Mouse (Mus musculus): ENCODE results near the gene Gstt2.
A peak's percentile ranks its signal among the peaks of the same experiment; 100 is the strongest.

The Gstt2 gene

GRCm38 (mm10) chr10:75823782-75824181, 13.4 kb downstream of the Gstt2 start:
- no peak for DNase-seq

DNA sequence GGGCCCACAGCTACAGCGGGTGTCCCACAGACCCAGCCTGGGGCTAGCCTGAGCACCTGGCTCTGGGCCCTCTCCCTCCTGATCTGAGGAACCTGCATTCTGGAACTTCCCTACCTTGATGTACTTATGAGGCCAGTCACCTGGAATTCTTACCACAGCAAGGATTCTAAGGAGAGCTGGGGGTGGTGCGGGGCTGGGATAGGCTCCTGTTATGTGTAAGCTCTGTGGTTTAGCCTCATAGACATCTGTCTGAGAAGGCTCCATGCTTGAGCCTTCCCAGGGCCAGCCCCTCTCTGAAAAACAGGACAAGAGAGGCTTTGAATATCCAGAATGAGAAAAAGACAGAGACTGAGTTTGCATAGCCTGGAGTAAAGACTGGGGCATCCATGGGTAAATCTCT, 14.8 kb downstream of the Gstt2 start, which contains the start of gene Gstt4:
TSS of gene Gstt4 (minus strand) at position 101 of the 400 bp plus-strand sequence.
- DNase-seq: no peak

- no peak for DNase-seq
Observed at GRCm38 (mm10) chr10:75819882-75820281, 17.3 kb downstream of the Gstt2 start.

- no peak for DNase-seq
Observed at GRCm38 (mm10) chr10:75818641-75819040, 18.6 kb downstream of the Gstt2 start.

DNA sequence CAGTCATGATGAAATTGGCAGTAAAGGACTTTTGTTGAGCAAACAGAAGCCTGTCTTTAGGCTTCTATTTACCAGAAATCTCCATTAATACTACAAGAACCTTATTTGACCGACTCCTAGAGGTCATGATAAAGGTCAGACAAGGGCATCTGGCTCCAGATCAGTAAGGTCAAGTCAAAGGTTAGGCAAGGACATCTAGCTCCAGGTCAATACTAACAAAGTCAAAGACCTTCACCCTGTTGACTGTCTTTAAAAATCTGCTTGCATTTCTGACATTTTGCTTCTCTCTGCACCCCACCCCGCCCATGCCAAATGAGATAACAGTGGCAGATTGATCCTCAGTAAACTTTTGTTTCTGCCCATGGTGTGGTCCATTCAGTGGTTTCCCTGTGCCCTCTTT, 33.0 kb downstream of the Gstt2 start:
- no peak for DNase-seq

DNA sequence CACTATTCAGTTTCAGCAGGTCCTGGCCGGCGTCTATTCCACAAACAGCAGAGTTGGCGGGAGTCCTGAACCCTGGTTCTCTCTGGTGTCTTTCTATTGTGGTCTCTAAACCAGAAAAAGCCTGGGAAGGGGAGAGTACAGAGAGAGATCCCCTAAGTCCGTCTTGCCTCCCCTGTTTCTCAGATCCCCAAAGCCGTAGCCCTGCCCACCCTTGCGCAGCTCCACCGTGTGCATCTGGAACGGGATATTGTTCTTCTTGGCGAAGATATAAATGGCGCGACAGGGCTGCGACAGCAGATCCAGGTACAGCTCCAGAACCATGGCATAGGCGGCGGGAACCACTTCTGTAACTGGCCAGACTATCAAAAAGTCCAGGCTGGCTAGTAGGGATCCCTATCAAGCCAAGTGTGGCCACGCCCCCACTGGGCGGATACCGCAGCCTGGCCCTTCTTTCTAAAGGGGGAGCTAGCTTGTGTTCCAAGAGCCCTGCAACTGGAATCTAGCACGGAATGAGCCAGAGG, 39.0 kb downstream of the Gstt2 start, which contains the start of gene Gstt1:
TSS of gene Gstt1 (minus strand) at position 409 of the 521 bp plus-strand sequence.
- DNase-seq: peak; percentile 68

DNA sequence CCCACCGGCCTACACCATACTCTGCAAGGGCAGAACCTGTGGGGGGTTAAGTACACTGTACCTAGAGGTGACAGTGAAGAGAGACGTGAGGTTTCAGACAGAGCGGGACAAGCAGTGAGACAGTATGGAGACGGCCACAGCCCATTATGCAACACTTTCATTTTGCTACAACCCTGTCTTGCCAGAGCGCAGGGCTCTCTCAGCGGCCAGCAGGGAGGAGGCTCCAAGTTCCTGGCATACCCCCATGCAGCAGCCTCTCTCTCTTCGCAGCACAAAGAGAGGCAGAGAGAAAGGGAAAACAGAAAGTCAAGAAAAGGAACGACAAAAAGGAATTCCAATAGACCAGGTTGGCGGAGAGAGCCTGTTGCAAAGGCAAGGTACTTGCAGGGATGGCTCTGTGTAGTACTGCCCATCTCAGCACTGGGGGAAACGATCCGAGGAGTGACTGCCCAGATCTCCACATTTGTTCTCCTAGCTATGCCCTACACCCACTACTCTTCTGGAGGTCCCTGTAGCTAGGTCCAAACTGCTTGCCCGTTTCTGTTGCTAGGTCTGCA, 39.5 kb downstream of the Gstt2 start:
- peak; percentile 69 for DNase-seq

DNA sequence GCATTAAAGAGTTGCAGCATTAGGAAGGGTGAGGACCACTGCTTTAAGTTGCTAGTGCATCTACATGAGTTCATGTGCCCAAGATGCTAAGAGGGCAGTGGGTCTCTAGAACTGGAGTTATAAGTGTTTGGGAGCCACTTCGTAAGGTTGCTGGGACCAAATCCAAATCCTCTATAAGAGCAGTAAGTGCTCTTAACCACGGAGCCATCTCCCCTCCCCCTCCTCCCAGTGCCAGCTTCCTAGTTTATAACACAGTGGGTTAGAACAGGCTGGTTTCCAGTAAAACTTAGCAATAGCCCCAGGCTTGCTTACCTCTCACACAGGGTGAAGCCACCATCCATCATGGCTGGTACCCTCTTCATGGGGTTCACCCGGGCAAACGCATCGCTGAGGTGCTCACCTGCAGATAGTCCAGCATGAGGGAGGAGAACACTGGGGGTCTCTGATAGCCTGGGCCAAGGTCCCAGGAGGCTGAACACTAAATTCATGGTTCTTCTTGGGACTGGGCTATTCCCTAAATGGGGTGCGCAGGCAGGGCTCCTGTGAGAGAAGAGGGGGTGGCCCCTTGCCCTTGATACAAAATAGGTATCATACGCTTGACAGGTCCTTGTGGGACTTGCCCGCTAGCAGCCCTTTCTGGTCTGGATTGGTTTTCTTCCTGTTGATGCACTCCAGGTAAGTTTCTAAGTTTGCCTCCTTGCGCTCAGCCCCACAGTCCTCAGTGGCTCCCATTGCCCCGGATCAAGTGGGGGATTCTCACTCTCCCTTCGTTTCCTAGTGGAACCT, 40.3 kb downstream of the Gstt2 start:
- no peak for DNase-seq

DNA sequence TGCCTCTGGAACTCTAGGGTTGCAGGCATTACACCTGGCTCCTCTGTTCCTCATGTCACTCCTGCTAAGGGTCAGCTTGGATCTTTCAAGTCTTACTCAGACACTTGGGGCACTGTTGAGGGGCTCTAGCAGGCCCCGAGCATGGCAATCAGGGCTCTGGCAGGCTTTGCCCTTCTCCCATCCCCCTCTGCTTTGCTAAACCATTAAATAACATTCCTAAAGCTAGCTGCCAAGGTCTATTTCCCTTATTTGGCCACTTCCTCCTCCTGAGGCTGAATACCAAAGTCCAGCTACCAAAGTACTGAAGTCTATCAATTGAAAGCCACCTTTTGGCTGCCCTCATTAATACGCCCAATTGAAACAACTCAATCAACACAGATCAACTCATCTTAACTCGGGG, 42.3 kb downstream of the Gstt2 start:
- DNase-seq: no peak

DNA sequence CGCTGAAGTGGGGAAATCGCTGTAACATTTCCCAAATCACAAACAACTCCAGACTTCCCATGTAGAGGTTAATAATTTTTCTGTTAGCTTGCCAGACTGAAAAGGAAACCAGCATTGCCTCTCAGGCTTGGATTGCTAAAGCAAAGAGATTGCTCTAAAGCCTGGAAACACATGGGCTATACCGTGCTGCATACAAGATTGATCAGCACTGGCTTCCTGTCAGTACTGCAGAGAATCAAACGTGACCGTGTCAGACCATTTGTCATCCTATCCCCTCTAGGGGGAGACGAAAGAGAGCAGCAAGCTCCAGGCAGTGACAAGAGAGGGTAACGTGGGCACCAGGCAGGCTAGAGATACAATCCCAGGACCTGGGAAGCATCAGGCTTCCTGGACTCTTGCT, 46.5 kb downstream of the Gstt2 start:
- no peak for DNase-seq

DNA sequence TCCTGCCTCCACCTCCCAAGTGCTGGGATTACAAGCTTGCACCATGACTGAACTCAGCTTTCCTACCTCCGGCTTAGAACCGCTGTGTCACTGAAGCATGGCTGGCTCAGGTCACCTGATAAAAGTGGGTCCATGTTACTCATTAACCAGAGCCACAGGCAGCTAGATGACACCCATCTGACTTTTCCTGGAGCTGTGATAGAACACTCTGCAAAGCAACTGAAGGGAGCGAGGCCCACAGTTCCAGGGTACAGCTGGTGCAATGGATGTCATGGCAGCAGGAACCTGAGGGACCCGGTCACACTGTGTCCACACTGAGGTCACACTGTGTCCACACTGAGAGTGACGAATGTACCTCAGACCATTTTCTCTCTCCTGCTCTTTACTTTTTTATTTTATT, 47.4 kb downstream of the Gstt2 start:
- no peak for DNase-seq

- DNase-seq: no peak
Observed at GRCm38 (mm10) chr10:75789081-75789735, 48.0 kb downstream of the Gstt2 start.

DNA sequence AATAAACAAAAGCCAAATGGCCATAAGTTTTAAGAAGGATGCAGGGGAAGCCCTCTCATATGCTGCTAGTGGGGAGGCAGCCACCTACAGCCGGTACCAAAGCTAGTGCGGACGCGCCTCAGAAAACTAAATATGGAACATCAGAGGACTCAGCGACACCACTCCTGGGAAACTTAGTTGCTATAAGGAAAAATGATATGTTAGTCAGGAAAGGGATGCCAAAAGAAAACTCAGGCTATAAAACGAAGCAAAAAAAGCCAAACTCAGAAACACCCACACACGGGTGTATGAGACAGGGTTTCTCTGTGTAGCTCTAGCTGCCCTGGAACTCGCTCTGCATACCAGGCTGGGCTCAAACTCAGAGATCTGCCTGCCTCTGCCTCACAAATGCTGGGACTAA, 48.9 kb downstream of the Gstt2 start:
- no peak for DNase-seq

GRCm38 (mm10) chr10:75785442-75785841, 51.8 kb downstream of the Gstt2 start:
- DNase-seq: no peak

Data from cerebellum, adult 11 months (tissue).